Mouse (Mus musculus): ENCODE results near the gene 4930469K13Rik. TPM values are rescaled to one million over a fixed set of nuclear protein-coding genes. Genes with fewer than 3 reads are reported as not detected.

Gene 4930469K13Rik
- total RNA-seq, 4 experiments from 2014 or later: not detected

- no peak for DNase-seq (ENCODE audit: low spot score in 2 of 2)
Measured at GRCm38 (mm10) chr11:34042808-34043207, 55.5 kb downstream of the 4930469K13Rik start.

- DNase-seq (ENCODE audit: low spot score in 2 of 2): no peak
Measured at GRCm38 (mm10) chr11:34040061-34040460, 58.3 kb downstream of the 4930469K13Rik start.

- no peak for DNase-seq (ENCODE audit: low spot score in 2 of 2)
Measured at GRCm38 (mm10) chr11:34035909-34036658, 62.3 kb downstream of the 4930469K13Rik start.

GRCm38 (mm10) chr11:34034794-34035193 is 63.6 kb downstream of the 4930469K13Rik start:
- no peak for DNase-seq (ENCODE audit: low spot score in 2 of 2)

- no peak for DNase-seq (ENCODE audit: low spot score in 2 of 2)
Measured at GRCm38 (mm10) chr11:34034008-34034505, 64.3 kb downstream of the 4930469K13Rik start.

GRCm38 (mm10) chr11:34031015-34031805 is 67.1 kb downstream of the 4930469K13Rik start:
- DNase-seq (ENCODE audit: low spot score in 2 of 2): no peak

- DNase-seq (ENCODE audit: low spot score in 2 of 2): no peak
Measured at GRCm38 (mm10) chr11:34029658-34030057, 68.7 kb downstream of the 4930469K13Rik start.

- DNase-seq (ENCODE audit: low spot score in 2 of 2): no peak
Measured at GRCm38 (mm10) chr11:34025091-34025490, 73.3 kb downstream of the 4930469K13Rik start.

GRCm38 (mm10) chr11:34012007-34012652 is 86.2 kb downstream of the 4930469K13Rik start:
- no peak for DNase-seq (ENCODE audit: low spot score in 2 of 2)

- no peak for DNase-seq (ENCODE audit: low spot score in 2 of 2)
Measured at GRCm38 (mm10) chr11:34010859-34011172, 87.5 kb downstream of the 4930469K13Rik start.

GRCm38 (mm10) chr11:34010133-34010858 is 88.1 kb downstream of the 4930469K13Rik start:
- no peak for DNase-seq (ENCODE audit: low spot score in 2 of 2)

GRCm38 (mm10) chr11:34009316-34010087 is 88.9 kb downstream of the 4930469K13Rik start:
- DNase-seq (ENCODE audit: low spot score in 2 of 2): no peak

- no peak for DNase-seq (ENCODE audit: low spot score in 2 of 2)
Measured at GRCm38 (mm10) chr11:34008702-34009101, 89.7 kb downstream of the 4930469K13Rik start.

- no peak for DNase-seq (ENCODE audit: low spot score in 2 of 2)
Measured at GRCm38 (mm10) chr11:34008214-34008613, 90.1 kb downstream of the 4930469K13Rik start.

GRCm38 (mm10) chr11:34007616-34008015 is 90.7 kb downstream of the 4930469K13Rik start:
- no peak for DNase-seq (ENCODE audit: low spot score in 2 of 2)

- no peak for DNase-seq (ENCODE audit: low spot score in 2 of 2)
Measured at GRCm38 (mm10) chr11:34002593-34002965, 95.8 kb downstream of the 4930469K13Rik start.

- peak; percentile 22 for DNase-seq (ENCODE audit: low spot score in 2 of 2)
Measured at GRCm38 (mm10) chr11:34001938-34002592, 96.3 kb downstream of the 4930469K13Rik start.

GRCm38 (mm10) chr11:34000416-34000815 is 97.9 kb downstream of the 4930469K13Rik start:
- DNase-seq (ENCODE audit: low spot score in 2 of 2): no peak

GRCm38 (mm10) chr11:33998244-33998643 is 100.1 kb downstream of the 4930469K13Rik start:
- DNase-seq (ENCODE audit: low spot score in 2 of 2): no peak

GRCm38 (mm10) chr11:33993496-33993895 is 104.9 kb downstream of the 4930469K13Rik start:
- DNase-seq (ENCODE audit: low spot score in 2 of 2): no peak
